Mouse (Mus musculus) thymus, adult 18-20 months (tissue): Measurements from ENCODE around the gene Atg16l2.

Experiments used
- DNase-seq, 2 experiments: peaks; one replicate each; pipeline ENCODE4 v3.0.0; 2022; ENCODE audit warnings: mixed read lengths in 2 of 2

Atg16l2 gene

GRCm38 (mm10) chr7:101320399-101321217 lies 18.6 kb upstream of the Atg16l2 start:
- no peak for DNase-seq

GRCm38 (mm10) chr7:101319796-101320195 lies 17.7 kb upstream of the Atg16l2 start:
- DNase-seq, result no peak

GRCm38 (mm10) chr7:101318848-101319247 lies 16.8 kb upstream of the Atg16l2 start:
- DNase-seq, result no peak

- DNase-seq, result no peak
Observed at GRCm38 (mm10) chr7:101317014-101317413, 15.0 kb upstream of the Atg16l2 start, which contains the start of gene Stard10. Gene Stard10, plus strand, starts transcription at chr7:101317086.

- no peak for DNase-seq
Observed at GRCm38 (mm10) chr7:101316591-101317001, 14.5 kb upstream of the Atg16l2 start.

GRCm38 (mm10) chr7:101315699-101316098 lies 13.6 kb upstream of the Atg16l2 start:
- DNase-seq, result no peak

- no peak for DNase-seq
Observed at GRCm38 (mm10) chr7:101314396-101314795, 12.3 kb upstream of the Atg16l2 start.

GRCm38 (mm10) chr7:101313033-101313432 lies 11.0 kb upstream of the Atg16l2 start:
- no peak for DNase-seq

GRCm38 (mm10) chr7:101311061-101311460 lies 9.0 kb upstream of the Atg16l2 start:
- DNase-seq, result no peak

GRCm38 (mm10) chr7:101310327-101311028 lies 8.4 kb upstream of the Atg16l2 start:
- DNase-seq, result peak; percentile 94 to 96

GRCm38 (mm10) chr7:101309985-101310326 lies 7.9 kb upstream of the Atg16l2 start:
- DNase-seq, result no peak

GRCm38 (mm10) chr7:101306841-101307240 lies 4.8 kb upstream of the Atg16l2 start:
- no peak for DNase-seq

- no peak for DNase-seq
Observed at GRCm38 (mm10) chr7:101302691-101303090, 640 bp upstream of the Atg16l2 start.

GRCm38 (mm10) chr7:101301361-101301880 lies 630 bp downstream of the Atg16l2 start:
- DNase-seq, result peak in 1 of 2 experiments; percentile 44

- no peak for DNase-seq
Observed at GRCm38 (mm10) chr7:101298375-101298774, 3.7 kb downstream of the Atg16l2 start.

- DNase-seq, result no peak
Observed at GRCm38 (mm10) chr7:101297023-101297405, 5.0 kb downstream of the Atg16l2 start.

- peak; percentile 58 to 64 for DNase-seq
Observed at GRCm38 (mm10) chr7:101296252-101297022, 5.6 kb downstream of the Atg16l2 start.

GRCm38 (mm10) chr7:101295438-101295837 lies 6.6 kb downstream of the Atg16l2 start:
- no peak for DNase-seq

GRCm38 (mm10) chr7:101293611-101294010 lies 8.4 kb downstream of the Atg16l2 start:
- DNase-seq, result no peak

- no peak for DNase-seq
Observed at GRCm38 (mm10) chr7:101293138-101293537, 8.9 kb downstream of the Atg16l2 start.

- DNase-seq, result no peak
Observed at GRCm38 (mm10) chr7:101292696-101293095, 9.4 kb downstream of the Atg16l2 start.

- DNase-seq, result no peak
Observed at GRCm38 (mm10) chr7:101292086-101292485, 10.0 kb downstream of the Atg16l2 start.

- DNase-seq, result no peak
Observed at GRCm38 (mm10) chr7:101291641-101292040, 10.4 kb downstream of the Atg16l2 start.
